Mouse (Mus musculus): ENCODE data around the gene Casc3.

The Casc3 gene

GRCm38 (mm10) chr11:98829875-98830274 is 25.2 kb downstream of the Casc3 start:
- no peak for DNase-seq (ENCODE audit: low read depth, low spot score)

- DNase-seq (ENCODE audit: low read depth, low spot score) = peak; percentile 34
Observed at GRCm38 (mm10) chr11:98835296-98835695, 30.6 kb downstream of the Casc3 start.

- DNase-seq (ENCODE audit: low read depth, low spot score) = peak; percentile 18
Observed at GRCm38 (mm10) chr11:98835725-98836124, 31.0 kb downstream of the Casc3 start.

GRCm38 (mm10) chr11:98836128-98836527 is 31.4 kb downstream of the Casc3 start:
- no peak for DNase-seq (ENCODE audit: low read depth, low spot score)

GRCm38 (mm10) chr11:98836651-98837141 is 32.0 kb downstream of the Casc3 start, which contains the start of gene Rapgefl1:
Gene Rapgefl1 (plus strand): TSS chr11:98836785.
- DNase-seq (ENCODE audit: low read depth, low spot score) = peak; percentile 47

GRCm38 (mm10) chr11:98837231-98837704 is 32.6 kb downstream of the Casc3 start:
- DNase-seq (ENCODE audit: low read depth, low spot score) = no peak

- DNase-seq (ENCODE audit: low read depth, low spot score) = no peak
Observed at GRCm38 (mm10) chr11:98837917-98838316, 33.2 kb downstream of the Casc3 start.

GRCm38 (mm10) chr11:98838512-98838911 is 33.8 kb downstream of the Casc3 start:
- no peak for DNase-seq (ENCODE audit: low read depth, low spot score)

GRCm38 (mm10) chr11:98839402-98839801 is 34.7 kb downstream of the Casc3 start:
- no peak for DNase-seq (ENCODE audit: low read depth, low spot score)

- no peak for DNase-seq (ENCODE audit: low read depth, low spot score)
Observed at GRCm38 (mm10) chr11:98839897-98840296, 35.2 kb downstream of the Casc3 start.

- no peak for DNase-seq (ENCODE audit: low read depth, low spot score)
Observed at GRCm38 (mm10) chr11:98846016-98846415, 41.3 kb downstream of the Casc3 start.

GRCm38 (mm10) chr11:98846865-98847604 is 42.3 kb downstream of the Casc3 start:
- DNase-seq (ENCODE audit: low read depth, low spot score) = no peak

GRCm38 (mm10) chr11:98849196-98849894 is 44.6 kb downstream of the Casc3 start:
- no peak for DNase-seq (ENCODE audit: low read depth, low spot score)

- DNase-seq (ENCODE audit: low read depth, low spot score) = no peak
Observed at GRCm38 (mm10) chr11:98850100-98851093, 45.7 kb downstream of the Casc3 start.

GRCm38 (mm10) chr11:98854116-98854515 is 49.4 kb downstream of the Casc3 start:
- no peak for DNase-seq (ENCODE audit: low read depth, low spot score)

- DNase-seq (ENCODE audit: low read depth, low spot score) = no peak
Observed at GRCm38 (mm10) chr11:98854659-98855058, 50.0 kb downstream of the Casc3 start.

- no peak for DNase-seq (ENCODE audit: low read depth, low spot score)
Observed at GRCm38 (mm10) chr11:98858759-98859731, 54.3 kb downstream of the Casc3 start.

GRCm38 (mm10) chr11:98863028-98863750 is 58.5 kb downstream of the Casc3 start, which contains the start of gene Wipf2:
Gene Wipf2 (plus strand): TSS chr11:98863638.
- DNase-seq (ENCODE audit: low read depth, low spot score) = peak; percentile 88

GRCm38 (mm10) chr11:98863751-98864429 is 59.2 kb downstream of the Casc3 start:
- no peak for DNase-seq (ENCODE audit: low read depth, low spot score)

Data from brain, embryonic 18.5 days (tissue).